Mouse (Mus musculus) liver, embryonic 14.5 days (tissue): Measurements from ENCODE around the gene Fbln2.

Source experiments
- CTCF ChIP-seq: IDR thresholded peaks from 2 replicates; pipeline ENCODE4 v1.5.1; 2016; ENCODE audit warnings: antibody characterized with exemption, low read depth, control low read depth
- EP300 ChIP-seq: IDR thresholded peaks from 2 replicates; pipeline ENCODE4 v1.6.1; 2016; ENCODE audit warnings: antibody characterized with exemption, low read depth

- no peak for TF ChIP-seq CTCF
- no peak for TF ChIP-seq EP300
These were observed 87.8 kb downstream of the Fbln2 start for GRCm38 (mm10) chr6:91300079-91300478.
